Mouse (Mus musculus) embryonic facial prominence, embryonic 13.5 days (tissue): ENCODE measurements around the gene Gm21732. TPM values are rescaled to one million over a fixed set of nuclear protein-coding genes. Genes with fewer than 3 reads are reported as not detected.
"Not testable (repeated sequence)": the region's sequence is repeated elsewhere in the genome, so short reads cannot be mapped to it uniquely, and the experiment has no call there.

Experiments
- ATAC-seq: fragments of 200-750 bp; cut with Nextera tagmentation; 2 replicates; pipeline ENCODE4 v1.8.0; 2017; ENCODE audit warnings: low read depth; ENCODE audit not compliant: insufficient number of reproducible peaks, insufficient read depth, low FRiP score, low TSS enrichment
- H3K27ac ChIP-seq: fragments of 300-500 bp; sonication (generic); 2 replicates; pipeline ENCODE4 v1.5.1; 2015; ENCODE audit warnings: moderate library complexity, mild to moderate bottlenecking, inconsistent platforms
- H3K27me3 ChIP-seq: fragments of 300-500 bp; sonication (generic); 2 replicates; pipeline ENCODE4 v1.6.1; 2015; ENCODE audit warnings: mild to moderate bottlenecking, inconsistent platforms
- H3K36me3 ChIP-seq: fragments of 300-500 bp; sonication (generic); 2 replicates; pipeline ENCODE4 v1.6.1; 2015; ENCODE audit warnings: mild to moderate bottlenecking, inconsistent platforms
- H3K4me1 ChIP-seq: fragments of 300-500 bp; sonication (generic); 2 replicates; pipeline ENCODE4 v1.6.1; 2015; ENCODE audit warnings: inconsistent platforms
- H3K4me2 ChIP-seq: fragments of 300-500 bp; sonication (generic); 2 replicates; pipeline ENCODE4 v1.6.1; 2015; ENCODE audit warnings: moderate library complexity, mild to moderate bottlenecking, inconsistent platforms
- H3K4me3 ChIP-seq: fragments of 300-500 bp; sonication (generic); 2 replicates; pipeline ENCODE4 v1.5.1; 2015; ENCODE audit warnings: mild to moderate bottlenecking, inconsistent platforms
- H3K9ac ChIP-seq: fragments of 300-500 bp; sonication (generic); 2 replicates; pipeline ENCODE4 v1.6.1; 2015; ENCODE audit warnings: mild to moderate bottlenecking, inconsistent platforms
- H3K9me3 ChIP-seq: fragments of 300-500 bp; sonication (generic); 2 replicates; pipeline ENCODE4 v1.6.1; 2016; ENCODE audit warnings: inconsistent platforms
- WGBS: fragments of 180-500 bp; shearing (Covaris S2); methylation state at CpG from one replicate; pipeline ENCODE4 v1.1.7; 2015; ENCODE audit warnings: mixed read lengths; 5-methylcytosine and 5-hydroxymethylcytosine counted together
- polyA plus RNA-seq: library from polyadenylated mRNA; unstranded; fragments of >200 nt; fragmentation: Nextera tagmentation; extraction: Ambion mirVana; gene quantifications from 2 replicates; pipeline ENCODE4 v1.2.1, GENCODE M21; 2015

Gm21732 gene
- not detected in 2 replicates for polyA plus RNA-seq

DNA sequence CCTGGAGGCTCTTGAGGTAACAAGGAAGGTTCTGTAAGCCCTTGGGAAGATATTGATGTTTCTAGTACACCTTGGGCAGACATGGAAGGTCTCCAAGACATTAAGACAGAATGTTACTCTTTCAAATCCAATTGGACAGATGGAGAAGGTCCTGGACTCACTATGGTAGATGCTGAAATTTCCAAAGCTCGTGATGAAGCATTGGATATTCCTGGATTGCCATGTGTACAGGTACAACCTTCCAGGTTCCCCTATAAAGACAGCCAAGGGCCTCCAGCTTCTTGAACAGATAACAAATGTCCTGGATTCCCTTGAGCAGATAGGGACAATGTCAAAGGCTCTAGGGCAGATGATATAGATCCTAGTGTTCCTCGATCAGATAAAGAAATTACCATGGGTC lies at the start of gene Gm21732:
Gene Gm21732, minus strand, starts transcription at position 101 of the 400 bp plus-strand sequence.
- not testable (repeated sequence) for H3K9me3 ChIP-seq, ATAC-seq, H3K4me3 ChIP-seq, H3K9ac ChIP-seq, H3K4me2 ChIP-seq, H3K36me3 ChIP-seq, H3K4me1 ChIP-seq, H3K27me3 ChIP-seq, H3K27ac ChIP-seq
- WGBS: no CpG with 5 or more reads among the region's 2 CpGs

Other genes with a start within 250 kb of the Gm21732 start
- not detected in 2 replicates for gene Gm20897, start 73.5 kb downstream of the Gm21732 start, polyA plus RNA-seq